Mouse (Mus musculus): ENCODE results near the gene Dph2.

GRCm38 (mm10) chr4:117878703-117879102 lies 13.1 kb downstream of the Dph2 start:
- TF ChIP-seq CTCF (IDR thresholded peaks at IDR 0.05; ENCODE audit: control insufficient read depth, insufficient read depth, insufficient replicate concordance, low read depth, low read length) (no peak), POLR2A (IDR thresholded peaks at IDR 0.05; ENCODE audit: control insufficient read depth, low read depth, low read length) (no peak)
